Mouse (Mus musculus) left cerebral cortex, adult 18-20 months (tissue): ENCODE measurements around the gene Cxcr2. TPM values are rescaled to one million over a fixed set of nuclear protein-coding genes. Genes with fewer than 3 reads are reported as not detected.
"Not testable (repeated sequence)": the region's sequence is repeated elsewhere in the genome, so short reads cannot be mapped to it uniquely, and the experiment has no call there.

Source experiments
- DNase-seq, 2 experiments: peaks; one replicate each; pipeline ENCODE4 v3.0.0; 2021 to 2022; ENCODE audit warnings: low spot score in 2 of 2, mixed read lengths in 1 of 2
- total RNA-seq, 2 experiments: library from RNA; stranded (reverse); gene quantifications; 2 replicates each; pipeline ENCODE4 v1.2.3; 2021

The Cxcr2 gene
- total RNA-seq, 2 experiments from 2014 or later: not detected

DNA sequence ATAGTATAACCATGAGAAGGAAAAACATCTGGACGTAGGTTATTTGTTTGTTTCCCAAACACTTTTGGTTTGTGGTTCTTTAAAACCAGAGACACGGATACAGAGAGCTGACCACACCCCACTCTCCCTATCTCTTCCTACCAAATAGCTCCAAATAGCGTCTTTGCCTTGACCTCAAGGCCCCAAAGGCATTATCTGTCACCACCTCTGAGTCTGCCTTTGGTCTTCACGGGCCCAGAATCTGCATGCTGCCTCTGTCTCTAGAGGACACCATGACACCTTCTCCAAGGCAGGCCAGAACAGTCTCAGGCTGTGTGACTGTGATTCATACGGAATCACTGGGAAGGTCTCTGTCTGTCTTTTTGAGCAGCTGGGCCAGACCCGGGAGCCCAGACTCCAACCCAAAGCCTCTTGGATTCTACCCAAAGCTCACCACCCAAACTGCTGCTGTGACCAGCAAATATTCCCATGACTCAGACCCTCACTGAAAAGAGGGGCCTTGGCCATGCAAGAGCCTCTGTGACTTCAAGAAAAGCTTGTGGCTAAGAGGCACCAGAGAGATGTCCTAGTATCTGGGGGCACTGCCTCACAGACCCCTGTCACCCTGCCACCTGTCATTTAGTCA lies 18.4 kb upstream of the Cxcr2 start:
- DNase-seq: no peak

- no peak for DNase-seq
These were observed 14.4 kb upstream of the Cxcr2 start for GRCm38 (mm10) chr1:74139415-74139814.

DNA sequence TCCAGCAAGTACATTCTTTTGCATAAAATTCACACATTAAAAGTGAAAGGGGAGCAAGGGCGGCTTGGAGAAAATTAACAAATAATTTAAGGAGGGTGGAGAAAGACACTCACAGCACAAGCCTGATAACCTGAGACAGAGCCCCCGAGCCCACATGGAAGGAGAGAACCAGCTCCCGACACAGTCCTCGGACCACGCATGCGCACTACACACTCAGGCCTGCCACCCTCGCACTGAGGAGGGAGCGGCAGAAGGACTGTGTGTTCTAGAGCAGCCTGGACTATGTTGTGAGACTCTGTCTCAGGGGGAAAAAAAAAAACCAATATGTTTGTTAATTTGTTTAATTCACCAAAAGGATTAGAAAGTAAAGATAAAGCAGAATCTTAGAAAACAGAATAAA lies 12.0 kb upstream of the Cxcr2 start:
- no peak for DNase-seq

DNA sequence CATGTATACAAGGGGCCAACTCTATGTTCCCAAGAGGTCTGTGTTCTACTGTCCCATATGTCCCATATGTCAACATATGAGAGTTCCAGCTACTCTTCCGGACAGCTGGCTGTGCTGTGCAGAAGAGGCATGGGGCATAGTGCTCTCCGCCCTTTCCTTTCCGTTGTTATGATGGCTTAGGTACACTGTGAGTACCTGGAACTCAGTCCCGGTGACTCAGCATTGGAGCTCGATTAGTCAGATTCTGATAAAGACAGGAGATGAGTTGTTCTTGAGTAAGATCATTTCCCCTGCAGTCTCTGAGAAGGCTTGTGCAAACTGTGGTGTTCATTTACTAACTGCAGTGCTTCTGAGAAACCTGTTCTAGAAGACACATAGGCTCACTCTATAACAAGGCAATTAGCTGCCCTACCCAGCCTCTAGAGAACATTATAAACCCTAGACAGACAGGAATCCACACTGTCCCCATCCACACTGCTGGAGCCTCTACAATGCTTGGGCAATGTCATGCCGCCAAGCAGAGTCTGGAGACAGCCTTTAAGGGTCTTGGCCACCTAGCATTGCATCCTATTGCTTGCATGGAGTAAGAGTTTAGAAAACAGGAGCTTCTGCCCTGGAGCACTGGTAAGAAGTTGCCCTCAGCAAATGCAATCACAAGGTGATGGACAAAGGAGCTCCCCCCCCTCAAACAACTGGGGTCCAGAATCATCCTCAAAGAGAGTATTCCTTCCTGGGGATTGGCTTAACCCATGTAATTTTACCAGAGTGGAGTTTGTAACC lies 4.5 kb upstream of the Cxcr2 start:
- no peak for DNase-seq

- DNase-seq: no peak
These were observed 3.7 kb upstream of the Cxcr2 start for GRCm38 (mm10) chr1:74150101-74150500.

DNA sequence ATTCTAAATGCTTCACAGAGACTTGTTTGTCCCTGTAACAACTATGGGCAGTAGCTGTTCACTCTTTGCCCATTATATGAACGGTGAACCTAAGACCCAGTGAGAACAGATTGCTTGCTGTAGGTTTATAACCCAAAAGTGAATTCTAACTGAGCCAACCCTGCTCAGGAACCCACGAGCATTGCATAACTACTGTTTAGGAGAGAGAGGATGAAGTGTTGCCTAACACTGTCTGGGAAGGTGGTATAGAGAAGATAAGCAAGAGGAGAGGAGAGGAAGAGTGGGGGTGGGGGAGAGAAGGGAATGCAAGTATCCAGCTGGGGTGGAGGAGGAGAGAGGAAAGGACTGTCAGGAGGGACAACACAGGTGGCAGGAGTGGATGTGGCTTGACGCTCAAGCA lies 2.7 kb upstream of the Cxcr2 start:
- DNase-seq: no peak

DNA sequence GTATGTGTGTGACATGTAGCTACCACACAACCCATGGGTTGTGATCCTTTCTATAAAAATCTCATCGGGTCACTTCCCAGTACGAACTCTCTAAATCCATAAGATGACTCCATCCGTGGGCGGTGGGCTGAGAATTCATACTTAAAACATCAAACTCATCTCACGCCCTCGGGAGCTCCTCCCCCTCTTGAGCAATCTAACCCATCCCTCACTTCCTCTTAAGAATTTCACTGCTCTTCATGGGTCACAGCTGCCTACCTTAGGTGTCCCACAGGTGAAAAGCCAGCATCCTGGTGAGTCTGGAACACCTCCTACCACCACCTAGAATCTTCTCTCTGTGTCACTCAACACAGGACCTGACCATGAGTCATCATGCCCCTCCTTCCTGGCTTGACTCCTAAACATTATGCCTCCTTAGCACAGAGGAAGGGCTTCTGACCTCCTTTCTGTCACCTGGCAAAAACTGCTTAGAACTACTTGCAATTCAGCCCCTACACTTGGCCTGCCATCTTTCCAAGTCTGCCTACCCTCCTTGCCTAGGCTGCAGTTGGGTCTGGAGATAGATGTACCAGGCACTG lies 1.7 kb downstream of the Cxcr2 start:
- no peak for DNase-seq

- no peak for DNase-seq
These were observed 2.7 kb downstream of the Cxcr2 start for GRCm38 (mm10) chr1:74156381-74156910.

DNA sequence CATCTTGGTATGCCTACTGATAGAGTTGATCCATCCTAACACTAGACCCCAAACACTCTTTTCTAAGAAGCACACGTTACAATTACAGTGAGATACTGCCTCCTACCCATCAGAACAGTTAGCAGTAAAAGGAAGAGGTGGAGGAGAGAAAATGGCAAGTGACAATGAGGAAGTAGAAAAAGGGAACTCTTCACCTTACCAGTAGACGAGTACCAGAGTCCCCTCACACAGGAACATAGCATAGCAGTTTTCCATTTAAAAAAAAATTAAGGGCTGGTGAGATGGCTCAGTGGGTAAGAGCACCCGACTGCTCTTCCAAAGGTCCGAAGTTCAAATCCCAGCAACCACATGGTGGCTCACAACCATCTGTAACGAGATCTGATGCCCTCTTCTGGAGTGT lies 5.8 kb downstream of the Cxcr2 start:
- DNase-seq: not testable (repeated sequence)

DNA sequence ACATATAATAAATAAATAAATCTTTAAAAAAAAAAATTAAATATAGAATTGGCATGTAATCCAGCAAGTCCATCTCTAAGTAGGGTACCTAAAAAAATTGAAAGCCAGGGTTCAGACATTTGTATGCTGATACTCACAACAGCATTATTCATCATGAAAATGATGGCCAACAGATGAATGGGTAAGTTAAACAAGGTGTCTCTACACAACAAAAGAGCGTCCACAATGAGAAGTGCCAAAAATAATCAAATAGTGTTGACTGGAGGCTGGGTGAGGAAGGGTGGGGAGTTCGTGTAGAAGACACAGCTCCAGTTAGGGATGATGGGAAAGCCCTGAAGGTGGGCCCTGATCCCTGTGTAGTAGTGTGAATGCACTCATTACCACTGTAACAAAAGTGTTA lies 6.2 kb downstream of the Cxcr2 start:
- DNase-seq: no peak

GRCm38 (mm10) chr1:74167136-74167535 lies 13.3 kb downstream of the Cxcr2 start:
- DNase-seq: no peak

GRCm38 (mm10) chr1:74169721-74170120 lies 15.9 kb downstream of the Cxcr2 start:
- DNase-seq: no peak

DNA sequence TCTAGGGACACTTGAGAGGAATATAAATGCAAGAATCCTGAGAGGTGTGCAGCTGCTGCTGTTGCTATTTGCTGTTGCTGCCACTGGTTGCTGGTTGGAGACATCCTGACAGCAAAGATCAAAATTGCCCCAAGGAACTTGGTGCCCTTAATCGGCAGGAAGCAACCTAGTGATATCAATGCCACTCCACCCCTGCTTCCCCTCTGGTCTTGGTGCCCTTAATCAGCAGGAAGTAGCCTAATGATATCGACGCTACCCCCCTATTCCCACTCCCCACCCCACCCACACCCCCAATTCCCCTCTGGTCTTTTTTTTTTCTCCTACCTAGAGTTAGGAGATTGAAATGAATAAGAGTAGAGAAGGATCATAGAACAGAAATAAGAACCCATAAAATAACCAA lies 18.9 kb downstream of the Cxcr2 start:
- DNase-seq: no peak

- no peak for DNase-seq
These were observed 21.9 kb downstream of the Cxcr2 start for GRCm38 (mm10) chr1:74175731-74176130.

- DNase-seq: no peak
These were observed 24.8 kb downstream of the Cxcr2 start for GRCm38 (mm10) chr1:74178618-74179017.

DNA sequence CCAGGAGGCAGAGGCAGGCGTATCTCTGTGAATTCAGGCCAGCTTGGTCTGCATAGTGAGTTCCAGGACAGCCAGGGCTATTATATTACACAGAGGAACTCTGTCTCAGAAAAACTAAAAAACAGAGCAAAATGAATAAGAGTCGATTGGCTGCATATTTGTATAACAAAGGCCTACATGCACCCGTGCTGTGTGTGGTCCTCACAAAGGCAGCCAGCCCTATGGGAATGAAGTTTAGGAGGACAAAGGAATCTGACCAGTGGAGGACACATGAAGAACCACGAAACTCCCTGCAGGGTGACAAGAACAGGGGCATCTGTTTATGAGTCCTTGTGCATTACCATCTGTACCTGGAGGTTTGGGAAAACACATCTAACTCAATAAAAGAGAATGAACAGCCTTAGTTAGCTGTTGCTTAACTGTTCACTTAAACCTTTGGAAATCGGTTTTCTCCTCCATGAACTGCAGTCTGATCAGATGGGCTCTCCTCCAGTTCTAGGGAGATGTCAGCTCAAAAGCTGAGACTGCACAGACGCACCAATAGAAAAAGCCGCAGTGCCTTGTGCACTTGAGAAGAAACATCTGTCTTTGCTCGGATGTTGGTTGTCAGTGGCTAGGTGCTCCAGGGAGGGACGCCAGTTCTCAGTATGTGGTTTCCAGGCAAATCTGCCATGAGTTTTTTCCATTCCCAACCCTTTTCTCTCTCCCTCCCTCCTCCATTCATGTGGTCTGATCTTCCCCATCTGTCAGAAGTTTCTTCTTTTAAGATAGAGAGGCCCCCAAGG lies 26.0 kb downstream of the Cxcr2 start:
- DNase-seq: no peak

DNA sequence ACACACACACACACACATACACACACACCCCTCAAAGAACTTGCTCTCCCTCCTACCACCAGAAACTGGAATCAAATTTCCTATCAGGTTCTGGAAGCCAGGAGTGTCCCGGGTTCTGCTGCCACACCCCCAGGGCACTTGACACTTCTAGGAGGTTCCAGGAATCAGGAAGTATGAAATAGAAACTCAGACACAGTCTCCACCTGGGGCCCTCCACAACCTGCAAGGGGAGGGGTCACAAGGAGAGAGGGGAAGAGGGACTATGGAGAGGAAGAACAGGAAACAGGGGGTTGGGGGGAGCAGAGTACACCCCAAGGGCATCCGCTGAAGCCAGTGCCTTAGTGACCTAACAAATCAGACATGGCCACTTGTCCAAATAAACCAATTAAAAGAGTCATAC lies 27.7 kb downstream of the Cxcr2 start:
- DNase-seq: no peak

GRCm38 (mm10) chr1:74183006-74183405 lies 29.2 kb downstream of the Cxcr2 start:
- no peak for DNase-seq

- no peak for DNase-seq
These were observed 36.7 kb downstream of the Cxcr2 start for GRCm38 (mm10) chr1:74190471-74190870.

DNA sequence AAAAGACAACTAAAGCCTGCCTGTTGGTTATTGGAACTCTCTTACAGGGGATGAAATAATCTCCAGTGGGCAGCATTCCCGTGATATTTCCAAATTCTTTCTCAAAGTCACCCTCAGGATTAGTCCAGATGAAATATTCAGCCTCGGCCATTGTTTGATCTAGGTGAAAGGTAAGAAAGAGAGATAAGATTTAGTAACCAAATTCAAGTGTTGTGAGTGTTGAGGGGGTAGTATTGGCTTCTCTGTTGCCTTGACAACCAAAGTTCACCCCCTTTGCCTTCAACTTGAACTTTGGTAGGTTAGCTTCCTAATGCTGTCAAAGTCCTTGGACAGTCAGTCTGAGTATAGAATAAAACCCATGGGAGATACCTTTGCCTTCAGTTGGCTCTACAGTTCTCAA lies 38.9 kb downstream of the Cxcr2 start:
- no peak for DNase-seq

GRCm38 (mm10) chr1:74194445-74194844 lies 40.7 kb downstream of the Cxcr2 start, which contains the start of gene Cxcr1:
Gene Cxcr1 (minus strand): TSS chr1:74194631.
- DNase-seq: no peak
